Mouse (Mus musculus): Measurements from ENCODE around the gene Smg6.

GRCm38 (mm10) chr11:74908618-74909399 is 16.8 kb upstream of the Smg6 start:
- TF ChIP-seq POLR2A (IDR thresholded peaks at IDR 0.05; ENCODE audit: low read depth, low read length), result no peak
- TF ChIP-seq CTCF (IDR thresholded peaks at IDR 0.05; ENCODE audit: extremely low read depth, insufficient read length, insufficient replicate concordance, low read depth, low read length), result no peak
